Mouse (Mus musculus) 3134 (cell line): Measurements from ENCODE around the gene Lmo7.

Experiments
- DNase-seq: peaks from one replicate; pipeline ENCODE4 v3.0.0-alpha.2; 2011; ENCODE audit warnings: low spot score; ENCODE audit not compliant: insufficient read length; ENCODE audit errors: extremely low read depth

The Lmo7 gene

GRCm38 (mm10) chr14:101930576-101931447 lies 201.1 kb downstream of the Lmo7 start:
- DNase-seq = no peak

- no peak for DNase-seq
These were observed 201.6 kb downstream of the Lmo7 start for GRCm38 (mm10) chr14:101931448-101931750.

- DNase-seq = no peak
These were observed 203.8 kb downstream of the Lmo7 start for GRCm38 (mm10) chr14:101933551-101933950.

DNA sequence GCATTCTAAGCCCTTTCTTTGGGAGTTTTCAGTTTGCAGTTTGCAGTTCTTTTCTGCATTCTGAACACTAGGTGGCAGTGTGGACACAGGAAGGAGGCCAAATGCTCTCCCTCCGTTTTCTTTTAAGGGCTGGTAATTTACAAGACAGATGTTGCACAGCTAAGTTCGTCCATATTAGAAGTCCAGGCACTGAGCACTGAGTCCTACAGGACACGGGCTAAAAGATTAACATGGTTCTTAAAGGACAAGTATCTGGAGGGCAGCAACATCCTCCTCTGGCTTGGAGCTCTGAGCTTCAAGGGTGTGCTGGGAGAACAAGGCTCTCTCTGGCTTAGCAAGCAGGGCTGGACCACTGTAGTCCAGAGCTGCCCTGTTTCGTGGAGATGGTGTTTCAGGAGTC lies 213.2 kb downstream of the Lmo7 start:
- DNase-seq = peak; percentile 28

GRCm38 (mm10) chr14:101946711-101947516 lies 217.2 kb downstream of the Lmo7 start:
- DNase-seq = no peak

- no peak for DNase-seq
These were observed 219.4 kb downstream of the Lmo7 start for GRCm38 (mm10) chr14:101949114-101949513.

DNA sequence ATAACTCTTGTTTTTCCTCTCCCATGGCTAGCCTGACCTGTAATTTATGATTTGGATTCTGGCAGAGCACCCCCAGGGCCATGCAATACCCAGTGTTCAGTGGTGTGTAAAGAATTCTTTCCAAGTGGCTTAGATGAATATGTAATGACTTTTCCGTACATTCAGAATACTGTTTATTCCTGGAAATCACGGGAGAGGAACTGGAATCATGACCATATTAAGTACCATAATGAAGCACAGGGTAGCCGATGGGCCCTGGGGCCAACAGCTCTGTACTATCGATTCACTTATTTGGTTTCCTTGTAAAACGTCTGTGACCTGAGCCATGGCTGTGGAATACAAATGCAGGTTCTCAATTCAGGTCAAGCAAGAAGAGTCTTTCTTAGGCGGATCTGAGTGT lies 221.3 kb downstream of the Lmo7 start:
- DNase-seq = no peak

DNA sequence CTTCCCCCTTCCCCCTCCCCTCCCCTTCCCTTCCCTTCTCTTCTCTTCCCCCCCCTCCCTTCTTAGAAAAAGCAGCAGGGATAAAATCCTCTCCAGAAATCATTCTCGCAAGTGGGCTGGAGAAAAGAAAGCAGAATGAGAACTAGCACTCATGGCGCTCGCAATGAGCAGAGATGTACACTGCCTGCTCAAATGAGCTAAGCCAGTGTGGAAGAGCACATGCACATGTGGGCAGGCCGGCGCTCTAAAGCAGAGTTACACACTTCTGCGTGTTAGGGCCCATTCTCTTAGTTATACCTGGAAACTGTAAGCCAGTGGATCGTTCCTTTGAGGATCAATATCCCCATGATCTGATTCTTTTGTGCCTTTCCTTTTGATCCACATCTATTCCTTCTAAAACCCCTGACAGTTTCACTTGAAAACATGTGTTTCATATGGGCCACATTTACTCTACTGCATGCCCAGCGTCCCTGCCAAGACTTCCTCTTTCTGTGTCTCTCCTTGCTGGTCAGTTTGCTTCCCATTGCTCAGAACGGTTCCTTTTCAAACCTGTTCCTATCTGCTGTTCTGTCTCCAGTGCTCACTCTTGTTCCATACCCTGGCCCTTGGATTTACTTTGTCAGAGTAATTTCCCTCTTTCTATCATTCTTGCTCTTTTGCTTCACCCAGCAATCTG lies 224.2 kb downstream of the Lmo7 start:
- no peak for DNase-seq

DNA sequence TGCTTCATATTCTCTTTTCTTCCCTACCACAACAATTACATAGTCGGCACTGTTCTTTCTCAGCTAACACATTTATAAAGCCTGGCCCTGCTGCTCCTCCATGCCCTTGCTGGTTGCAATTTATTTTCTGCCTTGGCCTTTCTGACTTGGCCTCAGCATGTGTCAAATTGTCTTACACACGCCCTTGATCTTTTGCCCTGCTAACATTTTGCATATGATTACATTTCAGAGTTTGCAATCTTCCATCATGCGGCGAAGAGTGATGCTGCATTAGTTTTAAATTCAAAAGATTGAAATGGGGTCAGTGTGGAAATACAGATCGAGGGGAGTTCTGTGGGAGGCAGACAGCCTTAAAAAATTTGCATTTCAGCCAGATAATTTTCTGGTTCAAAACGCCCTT lies 234.6 kb downstream of the Lmo7 start:
- DNase-seq = no peak

DNA sequence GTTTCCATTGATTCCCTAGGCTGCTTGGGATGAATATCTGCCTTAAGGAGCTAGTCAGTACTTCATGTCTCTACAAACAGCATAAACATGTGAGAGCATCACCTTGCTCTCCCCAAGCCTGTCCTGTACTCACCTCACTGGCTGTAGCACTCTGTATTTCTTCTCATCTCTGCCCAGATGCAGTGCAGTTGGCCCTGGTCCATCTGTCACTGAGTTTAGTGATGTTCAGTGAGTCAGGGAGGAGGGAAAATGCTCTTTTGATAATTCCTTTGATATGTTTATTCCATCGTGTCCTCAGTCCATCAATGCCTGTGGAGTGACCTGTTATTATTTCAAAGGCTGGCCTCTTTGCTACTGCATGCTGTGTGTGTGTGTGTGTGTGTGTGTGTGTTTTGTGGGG lies 235.2 kb downstream of the Lmo7 start:
- no peak for DNase-seq

- no peak for DNase-seq
These were observed 243.0 kb downstream of the Lmo7 start for GRCm38 (mm10) chr14:101972764-101973163.

GRCm38 (mm10) chr14:101973171-101973570 lies 243.4 kb downstream of the Lmo7 start:
- DNase-seq = no peak

DNA sequence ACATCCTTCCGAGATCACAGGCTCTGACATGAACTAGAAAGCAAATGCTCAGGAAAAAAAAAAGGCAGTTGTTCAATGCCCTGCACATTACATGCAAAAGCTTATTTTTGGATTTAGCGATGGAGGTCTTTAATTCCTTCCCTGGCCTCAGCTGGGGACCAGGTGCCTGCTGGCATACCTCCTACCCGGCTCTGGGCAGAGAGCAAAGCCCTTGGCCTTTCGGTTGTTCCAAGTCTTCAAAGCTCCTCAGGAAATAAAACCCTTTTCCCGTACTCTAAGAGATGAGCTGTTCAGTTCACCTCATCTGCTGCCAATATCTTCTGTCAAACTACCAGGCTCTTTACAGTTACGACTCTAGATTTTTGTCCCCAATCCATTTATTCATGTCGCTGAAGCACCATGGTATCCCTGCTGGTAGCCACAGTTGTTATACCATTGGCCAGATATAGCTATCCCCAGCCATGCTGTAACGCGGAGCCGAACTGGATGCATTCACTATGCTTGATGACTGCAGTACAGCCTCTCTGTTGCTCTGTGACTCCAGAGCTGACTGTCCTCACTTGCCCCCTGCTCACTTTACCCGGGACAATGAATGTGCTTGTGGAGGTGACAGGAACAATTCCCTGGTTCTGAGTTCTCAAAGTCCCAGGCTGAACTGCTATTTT lies 246.4 kb downstream of the Lmo7 start:
- no peak for DNase-seq
